Mouse (Mus musculus): ENCODE measurements around the gene Snrpa1. TPM values are rescaled to one million over a fixed set of nuclear protein-coding genes. Genes with fewer than 3 reads are reported as not detected.
"Not testable (repeated sequence)": the region's sequence is repeated elsewhere in the genome, so short reads cannot be mapped to it uniquely, and the experiment has no call there.

Snrpa1 gene
- polyA plus RNA-seq, 1 experiment from 2014 or later, result 22.8 TPM

GRCm38 (mm10) chr7:66048446-66049230, 10.2 kb upstream of the Snrpa1 start:
- Histone ChIP-seq H3K4me3 (ENCODE audit: inconsistent target) (no peak overlapping the region), H3K36me3 (ENCODE audit: inconsistent target) (no peaks in the 10 kb centered on the region), H3K27ac (no peak overlapping the region), H3K79me2 (ENCODE audit: inconsistent target) (no peaks in the 10 kb centered on the region)
- WGBS (ENCODE audit: missing documents), result 87% methylated on average over 12 of the region's 12 CpGs

- Histone ChIP-seq H3K4me3 (ENCODE audit: inconsistent target) (no peak overlapping the region), H3K79me2 (ENCODE audit: inconsistent target) (no peaks in the 10 kb centered on the region), H3K36me3 (ENCODE audit: inconsistent target) (no peaks in the 10 kb centered on the region), H3K27ac (no peak overlapping the region)
- WGBS (ENCODE audit: missing documents), result 96% methylated on average over 4 of the region's 4 CpGs
These were observed 4.8 kb upstream of the Snrpa1 start for GRCm38 (mm10) chr7:66053946-66054483.

- not testable (repeated sequence) for H3K27ac ChIP-seq; H3K36me3 ChIP-seq (ENCODE audit: inconsistent target); H3K79me2 ChIP-seq (ENCODE audit: inconsistent target); H3K4me3 ChIP-seq (ENCODE audit: inconsistent target)
- WGBS (ENCODE audit: missing documents), result 9% methylated on average over 1 of the region's 2 CpGs
These were observed 3.4 kb upstream of the Snrpa1 start for GRCm38 (mm10) chr7:66055356-66055755.

- Histone ChIP-seq H3K4me3 (ENCODE audit: inconsistent target) (peak overlapping the region; percentile 88), H3K79me2 (ENCODE audit: inconsistent target) (peaks cover 39% of the 10 kb centered on the region), H3K36me3 (ENCODE audit: inconsistent target) (peaks cover 13% of the 10 kb centered on the region; the same call in 1 of the 2 replicates), H3K27ac (peak overlapping the region; percentile 38)
- WGBS (ENCODE audit: missing documents), result under 1% methylated on average over 64 of the region's 64 CpGs
These were observed 1.5 kb downstream of the Snrpa1 start for GRCm38 (mm10) chr7:66060066-66060956.

GRCm38 (mm10) chr7:66061057-66061456, 2.3 kb downstream of the Snrpa1 start:
- Histone ChIP-seq H3K27ac (no peak overlapping the region), H3K36me3 (ENCODE audit: inconsistent target) (peaks cover 18% of the 10 kb centered on the region; the same call in 1 of the 2 replicates), H3K79me2 (ENCODE audit: inconsistent target) (peaks cover 39% of the 10 kb centered on the region), H3K4me3 (ENCODE audit: inconsistent target) (peak overlapping the region; percentile 88)
- 0% methylated on average over 14 of the region's 14 CpGs for WGBS (ENCODE audit: missing documents)

- 95% methylated on average over 2 of the region's 2 CpGs for WGBS (ENCODE audit: missing documents)
These were observed 17.6 kb downstream of the Snrpa1 start for GRCm38 (mm10) chr7:66076411-66076810.

GRCm38 (mm10) chr7:66079364-66080230, 20.8 kb downstream of the Snrpa1 start, which contains the start of gene Selenos:
Gene Selenos (plus strand): TSS chr7:66079649.
- 1% methylated on average over 64 of the region's 65 CpGs for WGBS (ENCODE audit: missing documents)
- Histone ChIP-seq H3K36me3 (ENCODE audit: inconsistent target) (peaks cover 37% of the 10 kb centered on the region; the same call in 1 of the 2 replicates), H3K27ac (peak within 1 kb of the TSS; percentile 70)

More at GRCm38 (mm10) chr7:66076411-66076810, 17.6 kb downstream of the Snrpa1 start:
- no peak overlapping the region for H3K27ac ChIP-seq
- H3K4me3 ChIP-seq (ENCODE audit: inconsistent target), result no peak overlapping the region
- peaks cover 37% of the 10 kb centered on the region for H3K36me3 ChIP-seq (ENCODE audit: inconsistent target)
- peaks cover 17% of the 10 kb centered on the region for H3K79me2 ChIP-seq (ENCODE audit: inconsistent target)

GRCm38 (mm10) chr7:66080231-66080613, 21.4 kb downstream of the Snrpa1 start:
- WGBS (ENCODE audit: missing documents), result 34% methylated on average over 5 of the region's 5 CpGs
- Histone ChIP-seq H3K79me2 (ENCODE audit: inconsistent target) (peaks cover 54% of the 10 kb centered on the region), H3K4me3 (ENCODE audit: inconsistent target) (peak overlapping the region; percentile 84), H3K36me3 (ENCODE audit: inconsistent target) (peaks cover 36% of the 10 kb centered on the region; the same call in 1 of the 2 replicates), H3K27ac (peak overlapping the region; percentile 70)

More at GRCm38 (mm10) chr7:66079364-66080230, 20.8 kb downstream of the Snrpa1 start, which contains the start of gene Selenos:
- Histone ChIP-seq H3K4me3 (ENCODE audit: inconsistent target) (peak within 1 kb of the TSS; percentile 84), H3K79me2 (ENCODE audit: inconsistent target) (peaks cover 48% of the 10 kb centered on the region)

GRCm38 (mm10) chr7:66083757-66084156, 25.0 kb downstream of the Snrpa1 start:
- H3K27ac ChIP-seq, result no peak overlapping the region
- H3K36me3 ChIP-seq (ENCODE audit: inconsistent target), result peaks cover 68% of the 10 kb centered on the region

GRCm38 (mm10) chr7:66084546-66084945, 25.7 kb downstream of the Snrpa1 start:
- H3K4me3 ChIP-seq (ENCODE audit: inconsistent target), result no peak overlapping the region
- H3K27ac ChIP-seq, result no peak overlapping the region
- 88% methylated on average over 7 of the region's 7 CpGs for WGBS (ENCODE audit: missing documents)
- H3K36me3 ChIP-seq (ENCODE audit: inconsistent target), result peaks cover 76% of the 10 kb centered on the region
- H3K79me2 ChIP-seq (ENCODE audit: inconsistent target), result peaks cover 58% of the 10 kb centered on the region

More at GRCm38 (mm10) chr7:66083757-66084156, 25.0 kb downstream of the Snrpa1 start:
- 87% methylated on average over 6 of the region's 6 CpGs for WGBS (ENCODE audit: missing documents)
- Histone ChIP-seq H3K79me2 (ENCODE audit: inconsistent target) (peaks cover 58% of the 10 kb centered on the region), H3K4me3 (ENCODE audit: inconsistent target) (no peak overlapping the region)

- peaks cover 82% of the 10 kb centered on the region for H3K36me3 ChIP-seq (ENCODE audit: inconsistent target)
- 95% methylated on average over 4 of the region's 4 CpGs for whole genome bisulfite sequencing (ENCODE audit: missing documents)
These were observed 28.8 kb downstream of the Snrpa1 start for GRCm38 (mm10) chr7:66087652-66088051.

GRCm38 (mm10) chr7:66088077-66088476, 29.3 kb downstream of the Snrpa1 start:
- Histone ChIP-seq H3K27ac (no peak overlapping the region), H3K79me2 (ENCODE audit: inconsistent target) (peaks cover 25% of the 10 kb centered on the region; the same call in 1 of the 2 replicates), H3K4me3 (ENCODE audit: inconsistent target) (no peak overlapping the region), H3K36me3 (ENCODE audit: inconsistent target) (peaks cover 79% of the 10 kb centered on the region)
- WGBS (ENCODE audit: missing documents), result 90% methylated on average over 2 of the region's 2 CpGs

More at GRCm38 (mm10) chr7:66087652-66088051, 28.8 kb downstream of the Snrpa1 start:
- peaks cover 30% of the 10 kb centered on the region; the same call in 1 of the 2 replicates for H3K79me2 ChIP-seq (ENCODE audit: inconsistent target)
- no peak overlapping the region for H3K27ac ChIP-seq
- H3K4me3 ChIP-seq (ENCODE audit: inconsistent target), result no peak overlapping the region

- WGBS (ENCODE audit: missing documents), result 91% methylated on average over 11 of the region's 11 CpGs
These were observed 31.9 kb downstream of the Snrpa1 start for GRCm38 (mm10) chr7:66090676-66091190.

More at GRCm38 (mm10) chr7:66090676-66091190, 31.9 kb downstream of the Snrpa1 start:
- H3K27ac ChIP-seq, result no peak overlapping the region
- H3K36me3 ChIP-seq (ENCODE audit: inconsistent target), result peaks cover 53% of the 10 kb centered on the region
- no peaks in the 10 kb centered on the region; the same call in 1 of the 2 replicates for H3K79me2 ChIP-seq (ENCODE audit: inconsistent target)
- H3K4me3 ChIP-seq (ENCODE audit: inconsistent target), result no peak overlapping the region
